Mouse (Mus musculus) kidney, adult 2 months (tissue): Measurements from ENCODE around the gene Olfr1224-ps1.
"Not testable (repeated sequence)": the region's sequence is repeated elsewhere in the genome, so short reads cannot be mapped to it uniquely, and the experiment has no call there.

ENCODE experiments used
- CTCF ChIP-seq: fragments of 200-500 bp; conservative IDR thresholded peaks from 2 replicates; pipeline ENCODE4 v1.5.1; 2011; ENCODE audit warnings: low read depth, mild to moderate bottlenecking, control low read depth, low read length, moderate library complexity, mixed read lengths; ENCODE audit not compliant: insufficient read depth, insufficient read length
- POLR2A ChIP-seq: fragments of 200-500 bp; IDR thresholded peaks from one replicate; pipeline ENCODE4 v1.6.1; 2011; ENCODE audit warnings: low read depth, low read length, control low read depth

- not testable (repeated sequence) for TF ChIP-seq CTCF, POLR2A
Observed at GRCm38 (mm10) chr2:89163991-89164390, at the start of gene Olfr1224-ps1.
